Mouse (Mus musculus): Measurements from ENCODE around the gene Phyhipl. TPM values are rescaled to one million over a fixed set of nuclear protein-coding genes. Genes with fewer than 3 reads are reported as not detected.
A peak's percentile ranks its signal among the peaks of the same experiment; 100 is the strongest.

Gene Phyhipl
- total and polyA plus RNA-seq, 2 experiments from 2014 or later = 55.5 to 287 TPM

DNA sequence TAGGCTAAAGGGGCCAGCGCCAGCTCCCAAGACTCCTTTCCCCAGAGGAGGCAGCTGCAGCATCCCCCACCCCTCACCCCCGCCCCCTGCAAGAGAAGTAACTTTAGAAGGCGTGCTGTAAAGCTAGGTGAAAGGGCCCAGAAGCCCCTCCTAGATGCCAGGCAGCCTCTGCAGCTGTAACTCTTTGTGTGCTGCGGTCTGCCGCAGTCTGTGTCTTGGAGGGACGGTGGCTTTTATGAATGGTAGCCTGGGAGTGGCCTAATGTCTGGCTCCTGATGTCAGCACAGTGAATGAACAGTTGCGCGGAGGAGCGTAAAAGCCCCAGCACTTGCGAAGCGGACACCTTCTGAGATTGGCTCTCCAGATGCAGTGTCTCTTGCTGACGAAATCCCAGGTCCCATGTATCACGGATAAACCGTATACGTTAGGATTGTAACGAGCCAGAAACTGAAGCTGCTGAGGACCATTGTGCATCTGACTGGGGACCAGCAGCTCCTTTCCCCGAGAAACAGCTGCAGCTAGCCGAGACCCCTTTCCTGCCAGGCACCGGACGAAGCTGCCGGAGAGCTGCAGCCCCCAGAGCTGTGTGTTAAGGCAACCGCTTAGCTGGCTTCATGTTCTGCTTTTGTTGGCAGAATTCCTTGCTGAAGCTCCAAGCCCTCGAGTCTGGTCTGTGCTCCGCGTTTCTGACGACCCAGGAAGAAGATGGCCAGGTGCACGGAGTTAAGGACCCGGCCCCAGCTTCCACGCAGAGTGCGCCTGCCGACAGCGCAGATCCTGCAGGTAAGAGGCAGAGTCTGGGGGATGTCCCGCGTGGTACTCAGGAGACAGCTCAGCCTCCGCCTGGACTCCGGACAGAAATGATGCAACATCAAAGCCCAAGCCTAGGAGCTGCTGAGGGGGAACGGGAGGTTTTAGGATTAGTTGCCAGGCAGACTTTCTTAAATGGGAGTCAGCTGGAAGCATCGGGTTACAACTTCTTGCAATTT is 135.3 kb downstream of the Phyhipl start:
- TF ChIP-seq CTCF (IDR thresholded peaks at IDR 0.05; ENCODE audit: low read depth) = no peak
- 2% methylated on average over 38 of the region's 38 CpGs for WGBS
- H3K9me3 ChIP-seq (ENCODE audit: low read length) = no peaks in the 10 kb centered on the region

DNA sequence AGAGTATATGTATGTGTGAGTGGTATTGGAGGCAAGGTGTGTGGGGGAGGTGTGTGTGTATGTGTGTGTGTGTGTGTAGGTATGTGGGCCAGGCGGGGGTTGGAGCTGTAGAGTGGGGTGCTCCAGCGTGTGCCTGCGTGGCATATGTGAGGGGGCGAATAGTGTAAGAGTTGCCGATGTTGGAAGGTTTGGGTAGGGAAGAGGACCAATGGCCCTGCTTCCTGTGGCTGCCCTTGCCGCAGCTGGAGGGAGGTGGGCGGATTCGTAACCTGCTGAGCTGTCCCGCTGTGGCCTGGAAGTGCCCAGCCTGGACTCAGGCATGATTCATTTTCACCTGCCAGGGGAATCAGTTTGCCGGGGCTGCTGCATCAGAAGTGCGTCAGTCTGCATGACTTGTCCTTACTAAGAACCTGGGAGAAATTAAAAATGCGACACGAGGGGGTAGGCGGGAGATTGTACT is 136.1 kb downstream of the Phyhipl start:
- no peak for DNase-seq (ENCODE audit: low spot score)
- 6% methylated on average over 14 of the region's 14 CpGs for WGBS
- Histone ChIP-seq H3K27me3 (ENCODE audit: insufficient read depth, low read length) (no peaks in the 10 kb centered on the region), H3K9ac (replicated peaks; ENCODE audit: low read length) (peak overlapping the region; percentile 37), H3K4me3 (ENCODE audit: low read length) (peak overlapping the region; percentile 40), H3K36me3 (ENCODE audit: insufficient read depth, low read length) (no peaks in the 10 kb centered on the region; the same call in 1 of the 2 replicates), H3K9me3 (ENCODE audit: low read length) (no peaks in the 10 kb centered on the region), H3K4me2 (ENCODE audit: low read depth, low read length) (peak overlapping the region; percentile 76), H3K27ac (peak overlapping the region; percentile 68; the same call in 1 of the 2 replicates), H3K4me1 (ENCODE audit: insufficient read depth, low read length) (peaks cover 8% of the 10 kb centered on the region; the same call in 1 of the 2 replicates)
- peak; percentile 38 for ATAC-seq
- no peak for TF ChIP-seq CTCF (IDR thresholded peaks at IDR 0.05; ENCODE audit: low read depth)

More for the DNA sequence above, 135.3 kb downstream of the Phyhipl start:
- Histone ChIP-seq H3K4me2 (ENCODE audit: low read depth, low read length) (peak overlapping the region; percentile 76), H3K4me1 (ENCODE audit: insufficient read depth, low read length) (peaks cover 8% of the 10 kb centered on the region; the same call in 1 of the 2 replicates), H3K9ac (replicated peaks; ENCODE audit: low read length) (peak overlapping the region; percentile 37), H3K27me3 (ENCODE audit: insufficient read depth, low read length) (no peaks in the 10 kb centered on the region), H3K4me3 (ENCODE audit: low read length) (peak overlapping the region; percentile 40), H3K27ac (peak overlapping the region; percentile 68; the same call in 1 of the 2 replicates), H3K36me3 (ENCODE audit: insufficient read depth, low read length) (no peaks in the 10 kb centered on the region; the same call in 1 of the 2 replicates)
- DNase-seq (ENCODE audit: low spot score) (peak; percentile 72), ATAC-seq (peak; percentile 89)

DNA sequence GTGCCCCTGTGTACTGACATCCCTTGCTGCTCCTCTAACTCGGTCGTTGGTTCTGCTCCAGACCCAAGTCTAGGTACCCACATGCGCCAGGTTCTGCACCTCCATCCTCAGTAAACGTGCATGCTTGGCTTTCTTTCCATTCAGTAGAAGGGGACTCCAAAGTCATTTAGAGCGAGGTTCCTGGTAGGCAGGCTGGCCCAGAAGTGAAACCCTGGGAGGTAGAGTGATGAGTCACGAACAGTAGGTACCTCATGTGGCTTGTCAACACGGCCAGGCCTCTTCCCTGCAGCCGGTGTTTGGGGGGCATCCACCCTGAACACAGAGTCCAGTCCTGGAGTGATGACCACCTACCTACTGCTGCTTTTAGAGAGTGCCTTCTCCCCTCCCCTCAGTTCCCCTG is 139.1 kb downstream of the Phyhipl start:
- WGBS = 92% methylated on average over 8 of the region's 8 CpGs
- Histone ChIP-seq H3K4me2 (ENCODE audit: low read depth, low read length) (no peak overlapping the region), H3K4me1 (ENCODE audit: insufficient read depth, low read length) (peaks cover 8% of the 10 kb centered on the region; the same call in 1 of the 2 replicates), H3K27ac (no peak overlapping the region), H3K9ac (replicated peaks; ENCODE audit: low read length) (no peak overlapping the region), H3K4me3 (ENCODE audit: low read length) (no peak overlapping the region), H3K9me3 (ENCODE audit: low read length) (no peaks in the 10 kb centered on the region), H3K27me3 (ENCODE audit: insufficient read depth, low read length) (no peaks in the 10 kb centered on the region), H3K36me3 (ENCODE audit: insufficient read depth, low read length) (no peaks in the 10 kb centered on the region)
- ATAC-seq (no peak), DNase-seq (ENCODE audit: low spot score) (no peak)
- TF ChIP-seq CTCF (IDR thresholded peaks at IDR 0.05; ENCODE audit: low read depth) = no peak

DNA sequence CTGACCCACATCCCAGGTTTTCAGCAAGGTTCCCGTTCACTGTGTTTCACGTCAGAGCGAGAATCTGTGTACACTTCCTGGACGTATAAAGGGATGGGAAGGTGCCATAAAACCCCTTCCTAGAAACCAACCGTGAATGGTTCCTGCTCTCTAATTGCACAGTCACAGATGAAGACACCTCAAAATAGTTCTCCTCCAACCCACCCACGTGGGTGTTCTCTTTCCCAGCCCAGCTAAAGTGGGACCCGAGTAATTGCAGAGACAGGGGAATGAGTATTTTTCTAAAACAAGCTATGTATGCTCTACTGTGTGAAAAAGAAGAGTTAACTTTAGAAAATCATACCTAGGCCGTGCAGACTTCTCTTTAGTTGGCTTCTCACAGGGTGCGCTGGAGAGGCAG is 140.9 kb downstream of the Phyhipl start:
- DNase-seq (ENCODE audit: low spot score) (no peak), ATAC-seq (no peak)
- Histone ChIP-seq H3K4me2 (ENCODE audit: low read depth, low read length) (no peak overlapping the region), H3K36me3 (ENCODE audit: insufficient read depth, low read length) (no peaks in the 10 kb centered on the region), H3K27me3 (ENCODE audit: insufficient read depth, low read length) (no peaks in the 10 kb centered on the region), H3K9ac (replicated peaks; ENCODE audit: low read length) (no peak overlapping the region), H3K4me1 (ENCODE audit: insufficient read depth, low read length) (peaks cover 5% of the 10 kb centered on the region; the same call in 1 of the 2 replicates), H3K4me3 (ENCODE audit: low read length) (no peak overlapping the region), H3K27ac (no peak overlapping the region), H3K9me3 (ENCODE audit: low read length) (no peaks in the 10 kb centered on the region)
- TF ChIP-seq CTCF (IDR thresholded peaks at IDR 0.05; ENCODE audit: low read depth) = no peak
- WGBS = 88% methylated on average over 9 of the region's 9 CpGs

DNA sequence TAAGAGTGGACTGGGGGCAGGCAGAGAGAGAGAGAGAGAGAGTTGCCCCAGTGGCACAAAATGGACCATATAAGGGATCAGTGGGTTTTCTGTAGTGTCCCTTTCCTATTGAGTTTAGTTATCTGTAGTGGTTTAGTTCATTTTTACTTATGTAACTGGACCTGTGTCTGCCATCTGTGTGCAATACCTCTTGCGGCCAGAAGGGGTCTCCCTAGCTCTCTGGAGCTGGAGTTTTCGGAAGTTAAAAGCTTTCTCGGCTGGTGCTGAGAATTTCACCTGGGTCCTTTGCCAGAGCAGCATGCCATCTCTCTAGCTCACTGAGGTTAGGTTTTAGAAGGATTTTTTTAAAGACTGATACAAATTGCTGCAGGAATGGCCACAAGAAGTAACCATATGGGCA is 147.9 kb downstream of the Phyhipl start:
- DNase-seq (ENCODE audit: low spot score) = no peak
- H3K4me3 ChIP-seq (ENCODE audit: low read length) = no peak overlapping the region
- 94% methylated on average over 3 of the region's 3 CpGs for WGBS
- H3K4me1 ChIP-seq (ENCODE audit: insufficient read depth, low read length) = peaks cover 7% of the 10 kb centered on the region; the same call in 1 of the 2 replicates
- TF ChIP-seq CTCF (IDR thresholded peaks at IDR 0.05; ENCODE audit: low read depth) = peak; percentile 48
- no peak overlapping the region for H3K9ac ChIP-seq (replicated peaks; ENCODE audit: low read length)
- H3K27me3 ChIP-seq (ENCODE audit: insufficient read depth, low read length) = no peaks in the 10 kb centered on the region
- H3K4me2 ChIP-seq (ENCODE audit: low read depth, low read length) = no peak overlapping the region
- H3K9me3 ChIP-seq (ENCODE audit: low read length) = no peaks in the 10 kb centered on the region
- no peaks in the 10 kb centered on the region for H3K36me3 ChIP-seq (ENCODE audit: insufficient read depth, low read length)
- ATAC-seq = no peak
- H3K27ac ChIP-seq = no peak overlapping the region

Other genes with a start within 250 kb of the Phyhipl start
- 6.8 and 7.7 TPM in 2 replicates for gene Fam13c, start 215.5 kb downstream of the Phyhipl start, total RNA-seq (2014; rRNA removed)
- gene Fam13c, start 215.5 kb downstream of the Phyhipl start, polyA plus RNA-seq (2015; fragmentation: Nextera tagmentation; extraction: Ambion mirVana) = 18.3 and 18.8 TPM in 2 replicates